Mouse (Mus musculus) liver, embryonic 15.5 days (tissue): ENCODE results near the gene Gm15056. TPM values are rescaled to one million over a fixed set of nuclear protein-coding genes. Genes with fewer than 3 reads are reported as not detected.

ENCODE experiments used
- ATAC-seq: fragments of 200-750 bp; cut with Nextera tagmentation; 2 replicates; pipeline ENCODE4 v1.8.0; 2017; ENCODE audit warnings: moderate number of reproducible peaks, mild to moderate bottlenecking, moderate library complexity; ENCODE audit not compliant: insufficient read depth
- H3K27ac ChIP-seq: fragments of 300-500 bp; sonication (generic); replicated peaks from 2 replicates; pipeline ENCODE4 v1.5.1; 2015; ENCODE audit warnings: mild to moderate bottlenecking, inconsistent platforms
- H3K27me3 ChIP-seq: fragments of 300-500 bp; sonication (generic); 2 replicates; pipeline ENCODE4 v1.6.1; 2015; ENCODE audit warnings: mild to moderate bottlenecking, inconsistent platforms
- H3K36me3 ChIP-seq: fragments of 300-500 bp; sonication (generic); replicated peaks from 2 replicates; pipeline ENCODE4 v1.6.1; 2015; ENCODE audit warnings: moderate library complexity, mild to moderate bottlenecking, inconsistent platforms
- H3K4me1 ChIP-seq: fragments of 300-500 bp; sonication (generic); replicated peaks from 2 replicates; pipeline ENCODE4 v1.6.1; 2015; ENCODE audit warnings: inconsistent platforms
- H3K4me2 ChIP-seq: fragments of 300-500 bp; sonication (generic); 2 replicates; pipeline ENCODE4 v1.6.1; 2015; ENCODE audit warnings: moderate library complexity, mild to moderate bottlenecking, inconsistent platforms
- H3K4me3 ChIP-seq: fragments of 300-500 bp; sonication (generic); replicated peaks from 2 replicates; pipeline ENCODE4 v1.5.1; 2015; ENCODE audit warnings: mild to moderate bottlenecking, inconsistent platforms
- H3K9ac ChIP-seq: fragments of 300-500 bp; sonication (generic); 2 replicates; pipeline ENCODE4 v1.6.1; 2015; ENCODE audit warnings: moderate library complexity, mild to moderate bottlenecking, inconsistent platforms
- H3K9me3 ChIP-seq: fragments of 300-500 bp; sonication (generic); replicated peaks from 2 replicates; pipeline ENCODE4 v1.6.1; 2016; ENCODE audit warnings: inconsistent platforms
- WGBS: fragments of 180-500 bp; shearing (Covaris S2); methylation state at CpG from one replicate; pipeline ENCODE4 v1.1.7; 2015; ENCODE audit warnings: mixed read lengths; ENCODE audit not compliant: insufficient replicate concordance; 5-methylcytosine and 5-hydroxymethylcytosine counted together
- polyA plus RNA-seq: library from polyadenylated mRNA; unstranded; fragments of >200 nt; fragmentation: Nextera tagmentation; extraction: Ambion mirVana; gene quantifications from 2 replicates; pipeline ENCODE4 v1.2.1, GENCODE M21; 2015

Gm15056 gene
- polyA plus RNA-seq = not detected in 2 replicates

DNA sequence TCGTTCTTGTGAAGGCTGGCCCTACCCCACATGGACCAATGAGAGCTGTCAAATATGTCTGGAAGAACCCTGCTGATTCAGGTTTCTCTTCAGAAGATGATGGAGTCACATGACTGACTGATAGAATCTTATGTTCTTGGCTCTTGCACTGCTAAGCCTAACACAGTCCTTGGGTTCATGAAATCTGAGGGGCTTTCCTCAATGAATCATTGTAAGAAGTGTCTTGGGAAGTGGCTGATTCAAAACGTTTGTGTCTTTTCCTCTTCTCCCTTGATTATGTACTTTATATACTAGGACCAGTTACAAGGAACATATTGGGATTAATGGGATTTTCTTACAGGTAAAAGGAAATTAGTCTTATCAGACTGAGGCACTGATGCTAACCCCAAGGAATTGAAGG is at the start of gene Gm15056:
Gene Gm15056, minus strand, starts transcription at position 101 of the 400 bp plus-strand sequence.
- Histone ChIP-seq H3K4me1 (no peaks in the 10 kb centered on the region), H3K9me3 (no peaks in the 10 kb centered on the region), H3K36me3 (no peaks in the 10 kb centered on the region), H3K27me3 (no peaks in the 10 kb centered on the region), H3K4me3 (no peak within 1 kb of the TSS), H3K4me2 (no peak within 1 kb of the TSS), H3K9ac (no peak within 1 kb of the TSS), H3K27ac (no peak within 1 kb of the TSS)
- ATAC-seq = no peak
- WGBS = 15% methylated on average over 2 of the region's 2 CpGs

DNA sequence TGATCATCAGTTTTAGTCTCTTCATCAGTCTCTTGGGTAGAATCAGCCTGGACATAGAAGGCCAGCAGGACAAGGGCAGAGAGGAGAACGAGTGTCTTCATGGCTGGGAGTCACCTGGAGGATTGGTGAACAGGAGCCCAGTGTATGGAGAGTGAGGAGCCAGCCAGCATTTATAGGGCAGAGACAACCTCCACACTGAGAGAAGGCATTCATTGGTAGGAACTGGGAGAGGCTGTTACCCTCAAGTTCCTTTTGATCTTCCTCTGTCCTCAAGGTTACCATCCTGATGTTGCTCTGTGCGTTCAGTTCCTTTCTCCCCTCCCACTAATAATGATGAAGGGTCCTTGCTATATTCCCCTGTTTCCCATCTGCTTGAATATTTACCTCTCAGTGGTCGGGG is 42.2 kb upstream of the Gm15056 start, which contains the start of gene AY761185:
Gene AY761185, minus strand, starts transcription at position 101 of the 400 bp plus-strand sequence.
- no peak within 1 kb of the TSS for H3K4me2 ChIP-seq
- whole genome bisulfite sequencing = 51% methylated on average over 3 of the region's 3 CpGs
- H3K27me3 ChIP-seq = no peaks in the 10 kb centered on the region
- no peak within 1 kb of the TSS for H3K27ac ChIP-seq
- ATAC-seq = no peak
- H3K4me3 ChIP-seq = no peak within 1 kb of the TSS
- H3K4me1 ChIP-seq = no peaks in the 10 kb centered on the region
- H3K9me3 ChIP-seq = no peaks in the 10 kb centered on the region
- no peaks in the 10 kb centered on the region for H3K36me3 ChIP-seq
- H3K9ac ChIP-seq = no peak within 1 kb of the TSS

DNA sequence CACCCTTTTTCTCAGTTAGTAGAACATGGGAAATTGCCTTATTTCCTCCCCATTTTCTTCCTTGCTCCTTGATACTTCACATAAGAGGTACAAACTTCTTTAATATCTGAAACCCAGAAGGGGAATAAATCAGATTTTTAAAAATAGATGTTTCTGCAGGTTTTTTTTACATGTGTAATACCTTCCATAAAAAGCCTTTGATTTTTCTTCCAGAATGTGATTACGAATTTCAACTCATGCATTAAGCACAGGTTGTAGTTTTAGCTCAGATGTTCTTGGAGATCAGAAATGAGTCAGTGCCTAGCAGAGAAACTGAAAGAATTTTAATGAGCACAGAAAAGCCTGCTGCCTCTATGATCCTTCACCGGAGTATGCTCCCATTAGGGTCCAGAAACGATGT is 19.5 kb upstream of the Gm15056 start, which contains the start of gene Gm6040:
Gene Gm6040, minus strand, starts transcription at position 101 of the 400 bp plus-strand sequence.
- no peak within 1 kb of the TSS for H3K9ac ChIP-seq
- H3K4me3 ChIP-seq = no peak within 1 kb of the TSS
- ATAC-seq = no peak
- H3K4me1 ChIP-seq = no peaks in the 10 kb centered on the region
- 47% methylated on average over 3 of the region's 3 CpGs for whole genome bisulfite sequencing
- H3K4me2 ChIP-seq = no peak within 1 kb of the TSS
- no peaks in the 10 kb centered on the region for H3K36me3 ChIP-seq
- no peaks in the 10 kb centered on the region for H3K27me3 ChIP-seq
- H3K9me3 ChIP-seq = no peaks in the 10 kb centered on the region
- H3K27ac ChIP-seq = no peak within 1 kb of the TSS

DNA sequence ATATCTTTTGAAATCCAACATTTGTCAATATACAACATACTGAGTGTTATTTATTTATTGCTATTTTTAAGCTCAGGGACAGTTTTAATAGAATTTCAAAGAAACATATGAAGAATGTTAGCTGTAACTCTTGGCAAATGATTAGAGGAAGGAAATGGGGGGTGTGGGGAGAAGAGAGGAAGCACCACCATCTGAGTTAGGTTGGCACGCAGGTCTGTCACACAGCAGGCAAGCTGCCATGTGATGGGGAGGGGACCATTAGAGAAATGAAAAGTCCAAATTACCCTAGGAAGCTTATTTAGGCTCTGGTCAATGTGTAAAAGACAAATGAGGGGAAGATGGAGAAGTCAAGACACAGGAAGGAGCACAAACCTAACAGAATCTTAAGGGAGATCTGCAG is 9.9 kb upstream of the Gm15056 start:
- Histone ChIP-seq H3K36me3 (no peaks in the 10 kb centered on the region), H3K4me2 (no peak overlapping the region), H3K9ac (no peak overlapping the region), H3K4me3 (no peak overlapping the region), H3K27ac (no peak overlapping the region), H3K27me3 (no peaks in the 10 kb centered on the region), H3K9me3 (no peaks in the 10 kb centered on the region), H3K4me1 (no peaks in the 10 kb centered on the region)
- ATAC-seq = no peak
- WGBS = 46% methylated on average over 1 of the region's 1 CpGs

GRCm38 (mm10) chr8:20908256-20908655 is 5.8 kb upstream of the Gm15056 start:
- Histone ChIP-seq H3K9me3 (no peaks in the 10 kb centered on the region), H3K9ac (no peak overlapping the region), H3K27ac (no peak overlapping the region), H3K4me2 (no peak overlapping the region), H3K4me1 (no peaks in the 10 kb centered on the region), H3K36me3 (no peaks in the 10 kb centered on the region), H3K4me3 (no peak overlapping the region), H3K27me3 (no peaks in the 10 kb centered on the region)
- WGBS = 31% methylated on average over 2 of the region's 2 CpGs
- ATAC-seq = no peak

DNA sequence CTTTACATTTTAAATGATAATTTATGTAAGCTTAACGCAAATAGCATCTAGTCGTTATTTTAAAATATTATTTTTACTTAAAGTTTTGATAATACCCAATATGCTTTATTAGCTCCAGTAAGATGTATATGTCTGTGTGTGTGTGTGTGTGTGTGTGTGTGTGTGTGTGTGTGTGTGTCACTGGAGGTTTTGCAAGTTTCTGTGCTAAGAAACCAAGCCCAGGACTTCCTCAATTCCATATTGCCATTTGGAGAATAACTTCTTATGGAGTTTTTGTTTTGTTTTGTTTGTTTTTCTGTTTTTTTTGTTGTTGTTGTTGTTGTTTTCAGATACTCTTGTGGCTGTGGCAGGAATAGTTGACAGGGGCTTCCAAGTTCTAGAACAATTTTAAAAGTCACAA is 4.7 kb upstream of the Gm15056 start:
- ATAC-seq = no peak
- no peaks in the 10 kb centered on the region for H3K27me3 ChIP-seq
- no peak overlapping the region for H3K9ac ChIP-seq
- H3K4me2 ChIP-seq = no peak overlapping the region
- WGBS = 64% methylated on average over 2 of the region's 2 CpGs
- no peaks in the 10 kb centered on the region for H3K9me3 ChIP-seq
- H3K4me1 ChIP-seq = no peaks in the 10 kb centered on the region
- H3K27ac ChIP-seq = no peak overlapping the region
- H3K4me3 ChIP-seq = no peak overlapping the region
- no peaks in the 10 kb centered on the region for H3K36me3 ChIP-seq

GRCm38 (mm10) chr8:20892369-20892768 is 10.1 kb downstream of the Gm15056 start, which contains the start of gene Defb33:
TSS of gene Defb33 (plus strand) at chr8:20892669.
- H3K27ac ChIP-seq = no peak within 1 kb of the TSS
- H3K9ac ChIP-seq = no peak within 1 kb of the TSS
- no peaks in the 10 kb centered on the region for H3K4me1 ChIP-seq
- H3K4me2 ChIP-seq = no peak within 1 kb of the TSS
- no peaks in the 10 kb centered on the region; the same call in 1 of the 2 replicates for H3K9me3 ChIP-seq
- no peak for ATAC-seq
- H3K27me3 ChIP-seq = no peaks in the 10 kb centered on the region
- H3K4me3 ChIP-seq = no peak within 1 kb of the TSS
- H3K36me3 ChIP-seq = no peaks in the 10 kb centered on the region
- WGBS = 55% methylated on average over 2 of the region's 2 CpGs

- WGBS = 32% methylated on average over 6 of the region's 6 CpGs
- H3K9me3 ChIP-seq = no peaks in the 10 kb centered on the region
- H3K9ac ChIP-seq = no peak overlapping the region
- H3K27me3 ChIP-seq = no peaks in the 10 kb centered on the region
- H3K27ac ChIP-seq = no peak overlapping the region
- H3K36me3 ChIP-seq = no peaks in the 10 kb centered on the region
- no peak overlapping the region for H3K4me3 ChIP-seq
- no peak for ATAC-seq
- no peak overlapping the region for H3K4me2 ChIP-seq
- H3K4me1 ChIP-seq = no peaks in the 10 kb centered on the region
These were observed 27.8 kb downstream of the Gm15056 start for GRCm38 (mm10) chr8:20874608-20875007.

Other genes with a start within 250 kb of the Gm15056 start
- not detected in 2 replicates for gene Defb33, start 10.0 kb downstream of the Gm15056 start, polyA plus RNA-seq
- not detected in 2 replicates for gene Gm6040, start 19.4 kb upstream of the Gm15056 start, polyA plus RNA-seq
- gene AY761185, start 42.1 kb upstream of the Gm15056 start, polyA plus RNA-seq = not detected in 2 replicates
- not detected in 2 replicates for gene Defa21, start 122.9 kb upstream of the Gm15056 start, polyA plus RNA-seq
- gene Defa23, start 152.4 kb upstream of the Gm15056 start, polyA plus RNA-seq = not detected in 2 replicates
- gene Defa35, start 162.4 kb upstream of the Gm15056 start, polyA plus RNA-seq = not detected in 2 replicates
- gene Defa25, start 181.8 kb upstream of the Gm15056 start, polyA plus RNA-seq = not detected in 2 replicates
- gene Gm14851, start 193.4 kb upstream of the Gm15056 start, polyA plus RNA-seq = not detected in 2 replicates
- not detected in 2 replicates for gene Defa30, start 232.0 kb upstream of the Gm15056 start, polyA plus RNA-seq